11 mouse cellular contexts compared by ENCODE assay signal in the genomic region with DNA sequence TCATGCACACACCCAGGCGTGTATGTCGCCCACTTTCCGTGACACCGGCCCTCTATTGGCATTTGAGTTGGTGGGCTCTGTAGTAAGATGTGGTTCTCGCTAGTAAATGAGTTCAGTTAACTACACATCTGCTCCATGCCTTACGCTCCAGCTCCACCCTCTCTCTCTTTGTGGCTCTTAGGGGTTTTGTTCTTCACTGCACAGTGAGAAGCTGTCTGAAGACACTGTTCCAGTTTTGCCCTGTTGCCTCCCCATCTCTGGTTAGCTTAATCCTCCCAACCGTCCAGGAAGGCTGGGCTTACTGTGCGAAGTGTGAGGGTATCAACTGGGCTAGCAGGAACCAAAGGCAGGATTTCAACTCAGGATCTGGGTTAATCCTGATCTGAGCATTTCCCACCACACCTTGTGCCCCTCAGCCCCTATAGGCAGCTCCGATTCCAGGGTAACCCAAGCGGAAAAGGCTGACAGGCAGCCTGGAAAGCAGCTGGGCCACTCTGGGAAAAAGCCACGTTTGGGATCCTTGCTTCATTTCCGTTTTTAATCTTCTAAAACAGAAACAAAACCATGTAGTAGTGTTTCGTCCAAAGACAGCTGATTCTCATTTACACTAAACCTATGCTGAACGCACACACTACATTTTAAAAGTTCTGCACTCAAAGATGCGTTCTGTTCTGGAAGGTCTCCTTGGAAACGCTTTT. TPM values are rescaled to one million over a fixed set of nuclear protein-coding genes. Genes with fewer than 3 reads are reported as not detected.
DNase-seq lines count a peak whose midpoint lies in the region; ATAC-seq and TF ChIP-seq lines count a peak whose summit lies in the region.
"Had no signal": no experiment of that assay in that cellular context is flagged by ENCODE, and none has a peak within 500 bp of the region (broad histone marks: within the 10 kb centered on the region; RNA-seq: fewer than 3 reads in every experiment).

No protein-coding gene starts in this region.

- no peaks in the 10 kb centered on the region for H3K36me3 ChIP-seq in forebrain, embryonic 13.5 days (ENCODE audit: poor library complexity, severe bottlenecking)
- H3K36me3 ChIP-seq in forebrain, embryonic 15.5 days, result no peaks in the 10 kb centered on the region
- no peaks in the 10 kb centered on the region for H3K36me3 ChIP-seq in hindbrain, postnatal 0 days (ENCODE audit: insufficient read depth, low read length)
- peaks cover 3% of the 10 kb centered on the region; the same call in 1 of the 2 replicates for H3K36me3 ChIP-seq in stomach, embryonic 14.5 days (ENCODE audit: control insufficient read depth, insufficient read depth, low read length)
- H3K36me3 ChIP-seq: hindbrain, embryonic 15.5 days had no signal

- no peak for ATAC-seq in forebrain, embryonic 13.5 days
- ATAC-seq in forebrain, embryonic 15.5 days (replicated peaks), result no peak
- no peak for ATAC-seq in hindbrain, postnatal 0 days
- no peak for ATAC-seq in stomach, embryonic 14.5 days (ENCODE audit: insufficient number of reproducible peaks, insufficient read depth, low FRiP score, low read depth)

- no peak for TF ChIP-seq CTCF in hindbrain, postnatal 0 days (IDR thresholded peaks at IDR 0.05; ENCODE audit: low read depth)

- H3K27me3 ChIP-seq in forebrain, embryonic 13.5 days, result no peaks in the 10 kb centered on the region
- no peaks in the 10 kb centered on the region for H3K27me3 ChIP-seq in forebrain, embryonic 15.5 days
- H3K27me3 ChIP-seq in hindbrain, postnatal 0 days (ENCODE audit: insufficient read depth, low read length), result no peaks in the 10 kb centered on the region
- H3K27me3 ChIP-seq in stomach, embryonic 14.5 days (ENCODE audit: control insufficient read depth, insufficient read depth, low read length), result no peaks in the 10 kb centered on the region
- H3K27me3 ChIP-seq: hindbrain, embryonic 15.5 days had no signal

- peak overlapping the region; percentile 18; the same call in 1 of the 2 replicates for H3K9ac ChIP-seq in forebrain, embryonic 13.5 days
- no peak overlapping the region for H3K9ac ChIP-seq in forebrain, embryonic 15.5 days (replicated peaks)
- H3K9ac ChIP-seq in hindbrain, postnatal 0 days (replicated peaks; ENCODE audit: low read length), result no peak overlapping the region
- H3K9ac ChIP-seq in stomach, embryonic 14.5 days (replicated peaks; ENCODE audit: low read depth, low read length), result no peak overlapping the region
- H3K9ac ChIP-seq: hindbrain, embryonic 15.5 days had no signal

- peak overlapping the region; percentile 20; the same call in 1 of the 2 replicates for H3K27ac ChIP-seq in forebrain, embryonic 13.5 days
- H3K27ac ChIP-seq in forebrain, embryonic 15.5 days (replicated peaks), result no peak overlapping the region
- H3K27ac ChIP-seq in hindbrain, postnatal 0 days, result 0 out of 2 replicates have a peak overlapping the region, but pooled peaks have one; percentile 15
- H3K27ac ChIP-seq in stomach, embryonic 14.5 days (ENCODE audit: low read length), result peak overlapping the region; percentile 64
- H3K27ac ChIP-seq: hindbrain, embryonic 15.5 days had no signal

- WGBS in forebrain, embryonic 13.5 days, result 38% methylated on average over 16 of the region's 16 CpGs
- 42% methylated on average over 16 of the region's 16 CpGs for WGBS in forebrain, embryonic 15.5 days
- WGBS in hindbrain, postnatal 0 days, result 51% methylated on average over 16 of the region's 16 CpGs
- 70% methylated on average over 16 of the region's 16 CpGs for WGBS in stomach, embryonic 14.5 days

- H3K4me2 ChIP-seq in forebrain, embryonic 13.5 days, result no peak overlapping the region
- H3K4me2 ChIP-seq in forebrain, embryonic 15.5 days (replicated peaks), result no peak overlapping the region
- H3K4me2 ChIP-seq in hindbrain, postnatal 0 days (ENCODE audit: low read depth, low read length), result no peak overlapping the region
- H3K4me2 ChIP-seq in stomach, embryonic 14.5 days (replicated peaks; ENCODE audit: low read depth, low read length), result no peak overlapping the region
- H3K4me2 ChIP-seq: hindbrain, embryonic 15.5 days had no signal

- H3K4me1 ChIP-seq in forebrain, embryonic 13.5 days, result peaks cover 85% of the 10 kb centered on the region
- peaks cover 48% of the 10 kb centered on the region for H3K4me1 ChIP-seq in forebrain, embryonic 15.5 days
- 0 out of 2 replicates have a peak, but pooled peaks cover 4% of the 10 kb centered on the region for H3K4me1 ChIP-seq in hindbrain, postnatal 0 days (ENCODE audit: insufficient read depth, low read length)
- H3K4me1 ChIP-seq in stomach, embryonic 14.5 days (ENCODE audit: control insufficient read depth, insufficient read depth, low read length), result peaks cover 38% of the 10 kb centered on the region

- peak; percentile 12 for DNase-seq in lung, postnatal 10 days
- DNase-seq in lung, postnatal 4 days, result no peak
- no peak for DNase-seq in hindbrain, postnatal 0 days (ENCODE audit: low spot score)
- DNase-seq in left cerebral cortex, adult 8-10 months (ENCODE audit: low spot score in 2 of 2), result no peak
- no peak for DNase-seq in urinary bladder, postnatal 10 days (ENCODE audit: low spot score)
- DNase-seq: cerebellum, adult 11-12 months; liver had no signal

- H3K4me3 ChIP-seq in forebrain, embryonic 13.5 days, result no peak overlapping the region
- no peak overlapping the region for H3K4me3 ChIP-seq in forebrain, embryonic 15.5 days
- H3K4me3 ChIP-seq in hindbrain, postnatal 0 days (ENCODE audit: low read length), result no peak overlapping the region
- H3K4me3 ChIP-seq in stomach, embryonic 14.5 days (ENCODE audit: low read depth, low read length), result no peak overlapping the region
- H3K4me3 ChIP-seq: hindbrain, embryonic 15.5 days had no signal

- H3K9me3 ChIP-seq in forebrain, embryonic 13.5 days (replicated peaks), result no peaks in the 10 kb centered on the region
- no peaks in the 10 kb centered on the region for H3K9me3 ChIP-seq in forebrain, embryonic 15.5 days
- H3K9me3 ChIP-seq in hindbrain, postnatal 0 days (ENCODE audit: low read length), result no peaks in the 10 kb centered on the region
- no peaks in the 10 kb centered on the region for H3K9me3 ChIP-seq in stomach, embryonic 14.5 days (ENCODE audit: control insufficient read depth, low read depth, low read length)
- H3K9me3 ChIP-seq: hindbrain, embryonic 15.5 days had no signal

RNA-seq across cellular contexts. Expression of gene Nxn, which starts 45.9 kb away (rescaled TPM):
- 23.4 and 29.9 TPM in 2 replicates for polyA plus RNA-seq in forebrain, embryonic 13.5 days (2015; fragmentation: Nextera tagmentation; extraction: Ambion mirVana)
- 15.4 and 19.9 TPM in 2 replicates for polyA plus RNA-seq in forebrain, embryonic 15.5 days (2015; fragmentation: Nextera tagmentation; extraction: Ambion mirVana)
- total RNA-seq in hindbrain, postnatal 0 days (2014; rRNA removed), result 36.6 and 41.3 TPM in 2 replicates
- polyA plus RNA-seq in hindbrain, postnatal 0 days (2015; fragmentation: Nextera tagmentation; extraction: Ambion mirVana), result 21.2 and 22.3 TPM in 2 replicates
- polyA plus RNA-seq in stomach, embryonic 14.5 days (2014; fragmentation: Nextera tagmentation; extraction: Ambion mirVana), result 50.4 and 50.5 TPM in 2 replicates
- 10 to 100 TPM in 3 of 4 experiments, 1 to 10 TPM in 1; 9.5 to 12.5 (median 10.9) TPM for total RNA-seq in left cerebral cortex, adult 8-10 months (2022)

RNA-seq across cellular contexts. Expression of gene Timm22, which starts 53.7 kb away (rescaled TPM):
- 102 and 104 TPM in 2 replicates for polyA plus RNA-seq in forebrain, embryonic 13.5 days (2015; fragmentation: Nextera tagmentation; extraction: Ambion mirVana)
- polyA plus RNA-seq in forebrain, embryonic 15.5 days (2015; fragmentation: Nextera tagmentation; extraction: Ambion mirVana), result 93.3 and 106 TPM in 2 replicates
- total RNA-seq in hindbrain, postnatal 0 days (2014; rRNA removed), result 49.8 and 112 TPM in 2 replicates
- polyA plus RNA-seq in hindbrain, postnatal 0 days (2015; fragmentation: Nextera tagmentation; extraction: Ambion mirVana), result 104 and 106 TPM in 2 replicates
- 115 and 117 TPM in 2 replicates for polyA plus RNA-seq in stomach, embryonic 14.5 days (2014; fragmentation: Nextera tagmentation; extraction: Ambion mirVana)
- total RNA-seq in left cerebral cortex, adult 8-10 months (2022), result 10 to 100 TPM; 28.9 to 39.8 (median 30.8) TPM
